Mouse (Mus musculus): ENCODE data around the gene Wfdc1. TPM values are rescaled to one million over a fixed set of nuclear protein-coding genes. Genes with fewer than 3 reads are reported as not detected.

Gene Wfdc1
- total RNA-seq, 2 experiments from 2014 or later: 6.9 to 8.2 TPM

DNA sequence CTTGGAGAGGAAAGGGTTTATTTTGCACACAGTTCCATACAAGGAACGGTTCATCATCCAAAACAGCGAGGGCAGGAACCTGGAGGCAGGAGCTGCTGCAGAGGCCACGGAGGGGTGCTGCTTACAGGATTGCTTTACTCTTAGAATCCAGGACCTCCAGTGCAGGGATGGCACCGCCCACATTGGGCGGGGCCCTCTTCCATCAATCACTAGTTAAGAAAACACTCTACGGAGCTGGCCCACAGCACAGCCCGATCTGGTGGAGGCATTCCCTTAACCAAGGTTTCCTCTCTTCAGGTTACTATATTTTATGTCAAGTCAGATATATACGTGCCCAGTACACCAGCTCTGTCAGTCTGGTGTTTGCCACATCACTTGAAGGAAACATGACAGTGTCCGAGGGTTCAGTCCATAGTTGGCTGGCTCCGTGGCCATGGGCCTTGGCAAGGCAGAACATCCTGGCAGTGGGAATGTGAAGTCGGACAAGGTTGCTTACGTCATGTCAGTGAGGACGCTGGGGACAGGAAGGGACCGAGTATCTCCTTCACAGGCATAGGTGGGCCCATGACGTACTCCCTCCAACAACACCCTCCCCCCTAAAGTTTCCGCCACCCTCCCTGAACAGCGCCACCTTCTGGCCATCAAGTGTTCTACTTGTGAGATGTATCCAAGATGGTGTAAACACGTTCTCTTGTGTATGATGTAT is 12.1 kb downstream of the Wfdc1 start:
- DNase-seq (ENCODE audit: low spot score in 2 of 2): no peak

DNA sequence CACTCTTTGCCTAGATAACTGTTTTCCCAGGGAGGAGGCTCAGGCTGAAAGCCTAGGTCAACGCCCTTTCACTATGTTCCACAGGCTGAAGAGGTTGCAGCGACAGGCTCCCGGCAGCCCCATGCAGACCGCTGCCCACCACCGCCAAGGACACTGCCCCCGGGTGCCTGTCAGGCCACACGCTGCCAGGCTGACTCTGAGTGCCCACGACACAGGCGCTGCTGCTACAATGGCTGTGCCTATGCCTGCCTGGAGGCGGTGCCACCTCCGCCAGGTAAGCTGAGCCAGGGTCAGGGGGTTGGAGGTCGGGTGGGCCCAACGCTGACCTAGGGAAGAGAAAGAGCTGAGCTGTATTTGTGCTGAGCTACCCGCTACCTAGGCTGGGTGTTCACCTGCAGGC is 13.0 kb downstream of the Wfdc1 start:
- DNase-seq (ENCODE audit: low spot score in 2 of 2): no peak

- DNase-seq (ENCODE audit: low spot score in 2 of 2): no peak
Measured at GRCm38 (mm10) chr8:119690602-119691001, 24.4 kb downstream of the Wfdc1 start.

DNA sequence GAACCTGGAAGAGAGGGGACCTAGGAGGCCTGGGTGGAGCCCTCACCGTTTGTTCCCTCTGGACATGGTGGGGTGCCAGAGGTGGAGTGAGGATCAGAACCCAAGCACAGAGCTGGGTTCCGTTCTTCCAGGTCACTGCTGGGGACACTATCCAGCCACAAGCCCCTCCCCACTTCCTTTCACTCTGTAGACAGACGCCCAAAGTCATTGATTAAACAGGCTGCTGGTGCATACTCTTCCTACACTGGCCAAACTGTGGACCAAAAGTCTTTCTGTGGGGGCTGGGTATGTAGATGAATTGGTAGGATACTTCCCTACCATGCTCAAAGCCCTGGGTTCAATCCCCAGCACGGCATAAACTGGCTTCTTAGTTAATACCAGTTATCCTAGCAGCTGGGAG is 25.8 kb downstream of the Wfdc1 start:
- DNase-seq (ENCODE audit: low spot score in 2 of 2): no peak

DNA sequence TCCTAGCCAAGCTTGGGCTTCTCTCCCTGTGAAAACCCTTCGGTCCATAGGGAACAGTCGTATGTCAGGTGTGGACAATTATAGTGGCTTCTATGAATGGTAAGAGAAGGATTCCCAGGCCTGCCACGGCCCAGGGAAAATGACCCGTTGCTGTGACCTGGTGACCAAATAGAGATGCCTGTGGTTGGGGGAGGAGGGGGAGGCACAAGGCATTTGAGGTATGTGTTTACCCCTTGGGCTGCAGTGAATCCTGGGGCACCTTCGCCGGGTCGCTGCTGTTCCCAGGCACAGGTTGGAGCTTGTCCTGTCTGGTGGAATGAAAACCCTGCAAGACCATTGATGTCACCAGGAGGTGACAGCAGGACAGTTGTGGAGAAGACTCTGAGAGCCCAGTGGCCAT is 28.5 kb downstream of the Wfdc1 start:
- no peak for DNase-seq (ENCODE audit: low spot score in 2 of 2)

DNA sequence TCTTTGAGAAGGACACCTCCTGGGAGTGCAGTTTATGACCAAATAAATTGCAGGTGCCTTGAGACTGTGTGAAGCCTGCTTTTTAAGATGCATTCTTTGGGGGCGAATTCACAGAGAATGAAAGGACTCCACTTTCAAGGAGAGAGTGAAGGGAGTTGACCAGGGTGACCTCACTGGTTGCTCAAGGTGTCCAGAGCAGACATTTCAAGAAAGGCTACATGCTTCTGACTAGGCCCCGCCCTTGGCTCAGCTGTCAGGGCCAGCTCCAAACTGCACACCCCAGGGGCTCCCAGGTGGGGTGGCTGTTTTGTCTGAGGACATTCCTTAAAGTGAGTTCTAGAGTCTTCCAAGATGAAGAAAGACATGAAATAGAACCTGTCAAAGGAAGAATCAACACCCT is 31.0 kb downstream of the Wfdc1 start:
- DNase-seq (ENCODE audit: low spot score in 2 of 2): no peak

DNA sequence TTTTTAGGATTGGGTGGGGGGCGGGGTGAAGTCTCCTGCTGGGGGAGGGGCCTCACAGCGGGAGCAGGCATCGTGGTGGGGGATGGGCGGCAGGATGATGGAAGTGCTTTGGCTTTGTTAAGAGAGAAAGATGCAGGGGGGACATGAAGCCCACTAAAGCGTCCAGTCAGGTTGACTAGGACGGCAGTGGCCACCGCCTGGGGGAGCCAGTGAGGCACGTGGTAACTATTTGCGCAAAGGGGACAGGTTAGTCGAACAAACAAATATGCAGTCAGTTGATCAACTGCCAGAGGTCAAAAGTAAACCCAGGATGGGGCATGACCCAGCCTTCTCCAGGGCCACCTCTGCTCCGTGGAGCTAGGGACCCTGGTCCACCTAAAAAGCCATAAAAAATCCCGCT is 32.8 kb downstream of the Wfdc1 start:
- no peak for DNase-seq (ENCODE audit: low spot score in 2 of 2)

- no peak for DNase-seq (ENCODE audit: low spot score in 2 of 2)
Measured at GRCm38 (mm10) chr8:119699549-119700134, 33.5 kb downstream of the Wfdc1 start, which contains the start of gene Atp2c2. Atp2c2 (plus strand) TSS chr8:119700009.

DNA sequence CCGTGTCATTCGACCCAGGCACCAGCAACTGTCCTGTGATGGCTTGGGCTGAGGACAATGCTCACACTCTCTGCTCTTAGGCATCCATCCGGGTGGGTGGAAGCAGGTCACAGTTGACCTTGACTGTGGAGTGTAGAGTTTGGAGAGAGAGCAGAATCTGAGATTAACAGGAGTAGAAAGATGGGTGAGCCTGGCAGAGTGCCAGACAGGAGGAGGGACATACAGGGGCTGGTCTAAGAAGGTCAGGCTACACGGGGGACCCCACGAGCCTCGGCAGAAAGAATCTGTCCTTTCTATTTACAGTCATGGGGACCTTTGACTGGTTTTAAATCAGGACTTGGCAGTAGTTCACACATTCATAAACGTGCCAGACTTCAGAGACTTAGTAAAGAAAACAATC is 36.8 kb downstream of the Wfdc1 start:
- DNase-seq (ENCODE audit: low spot score in 2 of 2): no peak

GRCm38 (mm10) chr8:119707146-119707545 is 41.0 kb downstream of the Wfdc1 start:
- no peak for DNase-seq (ENCODE audit: low spot score in 2 of 2)

GRCm38 (mm10) chr8:119708471-119708870 is 42.3 kb downstream of the Wfdc1 start:
- no peak for DNase-seq (ENCODE audit: low spot score in 2 of 2)

DNA sequence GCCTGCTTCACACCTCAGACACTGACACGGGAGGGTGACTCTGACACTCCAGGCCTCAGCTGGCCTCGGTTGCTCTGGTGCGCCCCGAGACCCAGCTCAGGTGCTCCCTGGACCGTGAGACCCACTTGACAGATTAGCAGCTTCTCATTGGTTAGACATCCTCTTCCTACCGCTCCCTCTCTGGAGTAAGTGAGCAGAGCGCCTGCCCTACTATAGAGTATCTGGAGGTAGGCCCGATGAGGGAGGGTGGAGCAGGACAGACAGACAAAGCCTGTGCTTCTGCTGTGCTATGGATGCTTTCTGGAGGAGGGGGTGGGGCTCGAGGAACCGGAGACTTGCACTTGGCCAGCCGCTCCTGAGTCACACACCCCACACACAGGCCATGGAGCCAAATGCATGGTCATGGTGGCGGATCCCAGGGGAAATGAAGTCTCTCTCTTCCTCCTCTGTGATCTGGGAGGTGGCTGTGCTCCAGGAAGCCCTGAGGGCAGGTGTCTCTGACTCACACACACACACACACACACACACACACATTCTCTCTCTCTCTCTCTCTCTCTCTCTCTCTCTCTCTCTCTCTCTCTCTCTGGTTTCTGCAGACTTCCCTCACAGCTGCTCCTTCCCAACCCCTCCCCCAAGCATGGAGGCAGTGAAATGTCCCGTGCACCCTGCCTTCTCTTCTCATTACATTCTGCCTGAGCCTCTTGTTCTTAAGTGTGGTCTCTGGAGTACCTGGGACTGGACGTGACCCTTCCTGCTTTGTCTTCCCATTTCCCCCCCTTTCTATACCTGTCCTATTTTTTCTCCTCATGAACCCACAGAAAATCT is 42.9 kb downstream of the Wfdc1 start:
- no peak for DNase-seq (ENCODE audit: low spot score in 2 of 2)

DNA sequence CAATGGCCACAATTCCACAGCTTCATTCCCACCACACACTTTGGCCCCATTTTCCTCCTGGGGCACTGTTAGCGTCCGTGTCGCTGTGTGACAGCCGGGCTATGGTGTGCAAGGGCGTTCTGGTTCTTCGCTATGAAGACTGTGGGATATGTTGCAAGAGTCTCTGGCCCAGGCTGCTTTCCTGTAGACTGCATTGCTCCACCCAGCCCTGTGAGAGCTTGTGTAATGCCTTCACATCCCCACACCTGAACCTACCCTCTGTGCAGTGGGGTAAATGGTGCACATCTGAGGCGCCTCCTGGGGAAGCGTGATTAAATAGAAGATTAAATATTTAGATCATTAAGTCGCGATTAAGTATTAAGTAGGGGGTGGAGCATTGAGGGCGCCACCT is 43.5 kb downstream of the Wfdc1 start:
- no peak for DNase-seq (ENCODE audit: low spot score in 2 of 2)

DNA sequence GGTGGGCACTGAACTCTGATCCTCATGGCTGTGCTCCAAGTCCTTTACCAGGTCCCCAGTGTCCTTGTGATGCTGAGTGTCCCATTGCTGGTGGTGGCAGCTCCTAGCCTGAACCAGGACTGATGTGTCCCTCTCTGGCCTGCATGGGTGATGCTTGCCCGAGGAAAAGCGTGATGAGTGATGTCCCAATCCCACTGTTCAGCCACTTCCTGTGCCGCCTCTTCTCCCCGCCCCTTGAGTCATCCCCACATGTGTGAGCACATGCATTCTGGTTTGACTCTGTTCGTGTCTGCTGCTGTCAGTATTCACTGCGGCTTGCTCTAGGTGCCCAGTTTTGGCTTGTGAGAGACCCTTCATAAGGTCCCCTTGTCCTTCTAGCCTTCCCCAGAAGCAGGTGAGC is 46.1 kb downstream of the Wfdc1 start:
- no peak for DNase-seq (ENCODE audit: low spot score in 2 of 2)

- no peak for DNase-seq (ENCODE audit: low spot score in 2 of 2)
Measured at GRCm38 (mm10) chr8:119713421-119713820, 47.3 kb downstream of the Wfdc1 start.

DNA sequence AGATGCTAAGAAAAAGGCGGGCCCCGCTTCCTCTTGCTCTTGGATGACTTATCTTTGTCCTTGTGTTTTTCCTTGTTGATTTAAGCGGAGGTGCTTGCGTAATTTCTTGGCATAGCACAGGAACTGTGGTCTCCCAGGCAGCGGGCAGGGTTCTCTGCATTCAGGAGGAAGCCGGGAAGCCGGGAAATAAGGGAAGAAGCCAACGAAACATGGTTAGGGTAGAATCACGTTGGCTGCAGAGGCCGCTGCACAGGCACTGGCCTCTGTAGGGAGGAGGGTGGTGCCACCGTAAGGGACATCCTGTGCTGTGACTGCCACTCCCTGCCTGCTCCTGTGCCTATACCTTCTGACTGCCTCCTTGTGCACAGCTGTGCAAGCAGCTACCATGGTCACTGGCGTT is 49.1 kb downstream of the Wfdc1 start:
- no peak for DNase-seq (ENCODE audit: low spot score in 2 of 2)

DNA sequence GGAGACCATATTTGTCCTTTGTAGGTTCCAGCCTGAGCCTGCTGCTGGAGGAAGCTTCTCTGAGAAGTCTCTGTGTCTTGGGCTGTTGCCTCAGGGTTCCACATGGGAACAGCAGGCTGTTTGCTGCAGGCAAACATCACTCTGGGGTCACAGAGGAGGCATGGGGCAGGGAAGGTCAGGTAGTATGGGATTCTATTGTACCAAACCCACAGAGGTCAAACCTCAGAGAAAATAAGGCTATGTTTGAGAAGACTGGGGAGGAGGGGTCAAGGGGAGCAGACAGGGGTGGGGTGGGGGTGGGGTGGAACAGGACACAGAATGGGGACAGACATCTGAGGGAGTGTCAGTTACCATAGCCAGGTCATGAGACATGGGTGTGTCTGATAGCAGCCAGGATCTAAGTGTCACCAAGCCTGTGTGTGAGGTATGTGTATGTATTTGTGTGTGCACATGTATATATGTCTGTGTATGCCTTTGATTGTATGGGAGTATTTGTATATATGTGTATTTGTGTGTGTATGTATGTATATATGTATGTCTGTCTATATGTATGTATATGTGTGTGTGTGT is 50.6 kb downstream of the Wfdc1 start:
- DNase-seq (ENCODE audit: low spot score in 2 of 2): no peak

DNA sequence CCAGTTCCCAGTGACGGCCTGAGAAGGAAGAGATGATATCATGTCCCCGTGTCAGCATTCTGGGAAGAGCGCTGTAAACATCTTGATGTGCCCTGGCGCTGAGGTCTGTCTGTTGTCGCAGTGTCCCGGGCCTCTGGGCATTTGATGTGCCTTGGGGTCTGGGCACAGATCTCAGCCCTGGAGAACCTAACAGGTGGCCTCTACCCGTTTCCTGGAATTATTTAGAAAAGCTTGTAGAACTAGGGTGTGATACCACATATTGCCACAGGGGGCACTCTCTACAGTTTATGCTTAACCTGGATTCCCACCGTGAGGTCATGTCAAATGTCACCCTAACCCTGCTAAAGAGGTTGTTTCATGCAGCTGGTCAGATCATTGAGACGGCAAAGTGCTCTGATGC is 51.6 kb downstream of the Wfdc1 start:
- no peak for DNase-seq (ENCODE audit: low spot score in 2 of 2)

- peak; percentile 19 to 34 for DNase-seq (ENCODE audit: low spot score in 2 of 2)
Measured at GRCm38 (mm10) chr8:119719011-119719501, 52.9 kb downstream of the Wfdc1 start.

- no peak for DNase-seq (ENCODE audit: low spot score in 2 of 2)
Measured at GRCm38 (mm10) chr8:119722348-119722747, 56.2 kb downstream of the Wfdc1 start.

DNA sequence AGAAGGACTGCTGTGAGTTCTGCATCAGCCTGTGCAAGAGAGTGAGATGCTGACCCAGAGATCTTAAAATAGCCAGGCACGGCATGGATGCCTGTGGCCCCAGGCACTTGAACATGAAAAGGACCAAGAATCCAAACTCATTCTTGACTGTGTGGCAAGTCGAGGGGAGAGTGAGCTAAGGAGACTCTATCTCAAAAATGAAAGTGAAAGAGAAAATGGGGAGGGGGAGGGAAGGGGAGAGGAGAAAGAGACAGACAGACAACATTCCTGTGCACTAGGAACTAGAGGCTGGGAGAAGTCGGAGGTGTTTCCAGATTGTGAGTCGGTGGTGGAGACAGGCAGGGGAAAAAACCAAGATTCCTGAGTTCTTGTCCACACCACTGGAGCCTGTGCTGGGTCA is 57.5 kb downstream of the Wfdc1 start:
- no peak for DNase-seq (ENCODE audit: low spot score in 2 of 2)

DNA sequence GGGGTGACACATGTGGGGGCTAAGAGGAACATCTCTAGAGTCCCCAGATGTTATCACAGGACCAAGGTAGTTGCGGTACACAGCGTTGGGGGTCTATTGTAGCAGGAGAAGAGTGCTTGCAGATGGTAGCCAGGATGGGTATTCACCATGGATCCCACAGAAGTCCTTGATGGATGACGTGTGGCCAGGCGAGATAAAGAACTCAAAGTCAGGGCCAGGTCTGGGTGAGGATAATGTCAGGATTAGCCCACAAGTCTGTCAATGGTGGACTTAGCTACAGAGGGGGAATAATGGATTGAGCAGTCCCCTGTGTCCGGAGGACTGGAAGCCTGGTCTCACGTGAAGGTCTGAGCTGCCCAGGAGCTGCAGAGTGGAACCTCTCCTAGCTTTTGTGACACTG is 58.4 kb downstream of the Wfdc1 start:
- no peak for DNase-seq (ENCODE audit: low spot score in 2 of 2)
